Mouse (Mus musculus): ENCODE results near the gene Nrarp. TPM values are rescaled to one million over a fixed set of nuclear protein-coding genes. Genes with fewer than 3 reads are reported as not detected.

The Nrarp gene
- total RNA-seq, 2 experiments from 2014 or later, result 5.9 to 6.7 TPM

GRCm38 (mm10) chr2:25194006-25194405, 13.4 kb downstream of the Nrarp start:
- no peak for DNase-seq
- intact Hi-C loops (cut with DNase I), result loop anchor here (2.0 to 5.0 kb wide), 2 partner anchors 78 to 101 kb away; partner anchors contain the start of genes Anapc2 and Ssna1

GRCm38 (mm10) chr2:25194486-25195171, 14.1 kb downstream of the Nrarp start:
- intact Hi-C loops (cut with DNase I), result loop anchor here (2.0 to 5.0 kb wide), 2 partner anchors 78 to 100 kb away; partner anchors contain the start of genes Anapc2 and Ssna1
- no peak for DNase-seq

- intact Hi-C loops (cut with DNase I), result loop anchor here (2.0 kb wide), 1 partner anchor 99 kb away; no protein-coding TSS in a partner anchor
- no peak for DNase-seq
Observed at GRCm38 (mm10) chr2:25195211-25196156, 14.9 kb downstream of the Nrarp start.

- DNase-seq, result peak; percentile 55 to 64
- intact Hi-C loops (cut with DNase I), result no loop called here
Observed at GRCm38 (mm10) chr2:25196172-25196954, 15.8 kb downstream of the Nrarp start, which contains the start of gene Tor4a. TSS of gene Tor4a (minus strand) at chr2:25196886.

- intact Hi-C loops (cut with DNase I), result no loop called here
- DNase-seq, result no peak
Observed at GRCm38 (mm10) chr2:25197191-25197590, 16.6 kb downstream of the Nrarp start.

GRCm38 (mm10) chr2:25197946-25198345, 17.4 kb downstream of the Nrarp start:
- intact Hi-C loops (cut with DNase I), result no loop called here
- DNase-seq, result no peak

GRCm38 (mm10) chr2:25200631-25201030, 20.1 kb downstream of the Nrarp start:
- intact Hi-C loops (cut with DNase I), result no loop called here
- DNase-seq, result no peak

- DNase-seq, result no peak
- intact Hi-C loops (cut with DNase I), result no loop called here
Observed at GRCm38 (mm10) chr2:25203631-25204214, 23.2 kb downstream of the Nrarp start.

GRCm38 (mm10) chr2:25207593-25207992, 27.0 kb downstream of the Nrarp start:
- DNase-seq, result no peak
- intact Hi-C loops (cut with DNase I), result no loop called here

GRCm38 (mm10) chr2:25210686-25211085, 30.1 kb downstream of the Nrarp start:
- DNase-seq, result no peak
- intact Hi-C loops (cut with DNase I), result no loop called here

- intact Hi-C loops (cut with DNase I), result no loop called here
- DNase-seq, result peak; percentile 89 to 92
Observed at GRCm38 (mm10) chr2:25211121-25211670, 30.6 kb downstream of the Nrarp start, which contains the start of gene Nelfb. TSS of gene Nelfb (minus strand) at chr2:25211489.

- intact Hi-C loops (cut with DNase I), result no loop called here
- no peak for DNase-seq
Observed at GRCm38 (mm10) chr2:25213266-25213865, 32.8 kb downstream of the Nrarp start.

GRCm38 (mm10) chr2:25214444-25214843, 33.9 kb downstream of the Nrarp start, which contains the start of gene Stpg3:
TSS of gene Stpg3 (minus strand) at chr2:25214637.
- no peak for DNase-seq
- intact Hi-C loops (cut with DNase I), result no loop called here

- DNase-seq, result no peak
- intact Hi-C loops (cut with DNase I), result no loop called here
Observed at GRCm38 (mm10) chr2:25217666-25218065, 37.1 kb downstream of the Nrarp start.

GRCm38 (mm10) chr2:25218445-25218844, 37.9 kb downstream of the Nrarp start, which contains the start of gene Fam166a:
TSS of gene Fam166a (plus strand) at chr2:25218745.
- intact Hi-C loops (cut with DNase I), result no loop called here

GRCm38 (mm10) chr2:25221331-25221772, 40.8 kb downstream of the Nrarp start:
- DNase-seq, result no peak
- intact Hi-C loops (cut with DNase I), result no loop called here

More at GRCm38 (mm10) chr2:25218445-25218844, 37.9 kb downstream of the Nrarp start, which contains the start of gene Fam166a:
- DNase-seq, result no peak

GRCm38 (mm10) chr2:25223681-25224491, 43.3 kb downstream of the Nrarp start:
- intact Hi-C loops (cut with DNase I), result no loop called here
- DNase-seq, result peak; percentile 72 to 78

GRCm38 (mm10) chr2:25224492-25224765, 43.9 kb downstream of the Nrarp start, which contains the start of gene Tubb4b:
TSS of gene Tubb4b (minus strand) at chr2:25224702.
- intact Hi-C loops (cut with DNase I), result no loop called here
- no peak for DNase-seq
